Mouse (Mus musculus) cerebellum, postnatal 25 days (tissue): ENCODE results near the gene 4933407L21Rik.

Experiments
- DNase-seq, 2 experiments: peaks; one replicate each; pipeline ENCODE4 v3.0.0; 2021; ENCODE audit warnings: mixed read lengths in 2 of 2

The 4933407L21Rik gene

GRCm38 (mm10) chr1:85916830-85917450, 11.3 kb upstream of the 4933407L21Rik start:
- no peak for DNase-seq

GRCm38 (mm10) chr1:85919621-85920020, 8.7 kb upstream of the 4933407L21Rik start:
- no peak for DNase-seq

- peak in 1 of 2 experiments; percentile 49 for DNase-seq
These were observed 6.6 kb upstream of the 4933407L21Rik start for GRCm38 (mm10) chr1:85921725-85922124.

- DNase-seq: peak in 1 of 2 experiments; percentile 25
These were observed 6.0 kb upstream of the 4933407L21Rik start for GRCm38 (mm10) chr1:85922127-85922864.

- no peak for DNase-seq
These were observed 5.4 kb upstream of the 4933407L21Rik start for GRCm38 (mm10) chr1:85922865-85923211.

- DNase-seq: no peak
These were observed 3.1 kb upstream of the 4933407L21Rik start for GRCm38 (mm10) chr1:85925183-85925582.

GRCm38 (mm10) chr1:85928688-85929065, 394 bp downstream of the 4933407L21Rik start:
- DNase-seq: no peak

GRCm38 (mm10) chr1:85929406-85929805, 1.1 kb downstream of the 4933407L21Rik start:
- DNase-seq: no peak

GRCm38 (mm10) chr1:85931170-85931569, 2.9 kb downstream of the 4933407L21Rik start:
- DNase-seq: no peak

- DNase-seq: no peak
These were observed 4.9 kb downstream of the 4933407L21Rik start for GRCm38 (mm10) chr1:85933226-85933625.

GRCm38 (mm10) chr1:85933631-85934465, 5.6 kb downstream of the 4933407L21Rik start:
- DNase-seq: no peak

- DNase-seq: no peak
These were observed 6.3 kb downstream of the 4933407L21Rik start for GRCm38 (mm10) chr1:85934560-85934959.

- peak; percentile 49 to 75 for DNase-seq
These were observed 7.0 kb downstream of the 4933407L21Rik start for GRCm38 (mm10) chr1:85935148-85935852.

- DNase-seq: peak in 1 of 2 experiments; percentile 47
These were observed 8.0 kb downstream of the 4933407L21Rik start for GRCm38 (mm10) chr1:85936265-85936664.

- DNase-seq: no peak
These were observed 9.0 kb downstream of the 4933407L21Rik start for GRCm38 (mm10) chr1:85937323-85937722.

GRCm38 (mm10) chr1:85942318-85942717, 14.0 kb downstream of the 4933407L21Rik start:
- no peak for DNase-seq

GRCm38 (mm10) chr1:85949085-85949684, 20.9 kb downstream of the 4933407L21Rik start:
- no peak for DNase-seq

- DNase-seq: no peak
These were observed 26.9 kb downstream of the 4933407L21Rik start for GRCm38 (mm10) chr1:85955150-85955549.

- DNase-seq: no peak
These were observed 29.0 kb downstream of the 4933407L21Rik start for GRCm38 (mm10) chr1:85957290-85957689.

GRCm38 (mm10) chr1:85957942-85958619, 29.8 kb downstream of the 4933407L21Rik start:
- no peak for DNase-seq

- no peak for DNase-seq
These were observed 31.0 kb downstream of the 4933407L21Rik start for GRCm38 (mm10) chr1:85959129-85959888.
